ENCODE assay signal across 33 mouse cellular contexts in the genomic region with DNA sequence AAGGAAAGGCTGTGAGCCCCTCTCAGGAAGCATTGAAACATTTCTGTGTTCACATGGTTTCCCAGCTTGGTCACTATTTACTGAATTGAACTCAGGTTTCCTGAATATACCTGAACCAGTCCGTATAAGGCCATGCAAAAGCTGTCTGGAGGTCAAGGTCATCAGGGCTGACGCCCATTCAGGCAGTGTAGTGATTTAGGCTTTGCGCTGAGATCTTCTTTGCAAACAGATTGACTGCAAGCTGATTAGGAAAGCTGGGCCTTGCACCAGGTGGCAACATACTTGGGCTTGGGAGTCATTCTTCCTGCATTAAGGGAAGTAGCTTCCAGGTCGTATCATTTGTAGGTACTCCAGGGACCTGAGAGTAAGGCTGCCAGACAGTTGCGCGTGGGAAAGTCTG. TPM values are rescaled to one million over a fixed set of nuclear protein-coding genes. Genes with fewer than 3 reads are reported as not detected.
DNase-seq lines count a peak whose midpoint lies in the region; ATAC-seq and TF ChIP-seq lines count a peak whose summit lies in the region.
"Had no signal": no experiment of that assay in that cellular context is flagged by ENCODE, and none has a peak within 500 bp of the region (broad histone marks: within the 10 kb centered on the region; RNA-seq: fewer than 3 reads in every experiment).

No protein-coding gene starts in this region.

- intact Hi-C loops in heart, postnatal 36 days (cut with DNase I): no loop called here

- H3K27ac ChIP-seq in heart, embryonic 14.5 days (replicated peaks in 1 of 2; ENCODE audit: control insufficient read depth in 1 of 2, insufficient read depth in 1 of 2, low read depth in 2 of 2, low read length in 2 of 2): peak overlapping the region; percentile 0 to 26; a peak in 2 of 4 replicates
- 0 out of 2 replicates have a peak overlapping the region, but pooled peaks have one; percentile 50 for H3K27ac ChIP-seq in kidney, postnatal 0 days
- H3K27ac ChIP-seq in kidney, adult 2 months (ENCODE audit: insufficient read depth, low read depth, low read length): no peak overlapping the region
- H3K27ac ChIP-seq: embryonic facial prominence, embryonic 13.5 days; gastrocnemius, adult 2 months; hindbrain, embryonic 10.5 days; hindbrain, embryonic 15.5 days; midbrain, embryonic 12.5 days; neural tube, embryonic 12.5 days had no signal

- no peak overlapping the region for H3K4me3 ChIP-seq in heart, embryonic 14.5 days (ENCODE audit: control insufficient read depth in 1 of 2, insufficient read depth in 1 of 2, low read depth in 1 of 2, low read length in 2 of 2)
- H3K4me3 ChIP-seq in kidney, postnatal 0 days (replicated peaks; ENCODE audit: low read depth, low read length): no peak overlapping the region
- H3K4me3 ChIP-seq in kidney, adult 2 months (ENCODE audit: insufficient read depth, low read depth, low read length): no peak overlapping the region
- H3K4me3 ChIP-seq: embryonic facial prominence, embryonic 13.5 days; erythroblast, embryonic 14.5 days; gastrocnemius, adult 2 months; hindbrain, embryonic 10.5 days; hindbrain, embryonic 15.5 days; liver, embryonic 13.5 days; megakaryocyte, embryonic 14.5 days; midbrain, embryonic 12.5 days; myocyte; neural tube, embryonic 12.5 days had no signal

- H3K4me1 ChIP-seq in heart, embryonic 14.5 days (ENCODE audit: control insufficient read depth in 2 of 2, insufficient read depth in 2 of 2, low read length in 2 of 2): peaks cover 35 to 77% of the 10 kb centered on the region in 2 experiments
- H3K4me1 ChIP-seq in kidney, postnatal 0 days (replicated peaks; ENCODE audit: insufficient read depth, low read length): peaks cover 18% of the 10 kb centered on the region
- no peaks in the 10 kb centered on the region for H3K4me1 ChIP-seq in kidney, adult 2 months (ENCODE audit: control insufficient read depth, insufficient read depth, low read length)
- H3K4me1 ChIP-seq: hindbrain, embryonic 10.5 days; hindbrain, embryonic 15.5 days; megakaryocyte, embryonic 14.5 days; midbrain, embryonic 12.5 days; neural tube, embryonic 12.5 days had no signal

- no peak overlapping the region for H3K9ac ChIP-seq in heart, embryonic 14.5 days (ENCODE audit: low read length)
- no peak overlapping the region for H3K9ac ChIP-seq in kidney, postnatal 0 days (ENCODE audit: low read depth, low read length)
- H3K9ac ChIP-seq: embryonic facial prominence, embryonic 13.5 days; hindbrain, embryonic 15.5 days; liver, embryonic 13.5 days; midbrain, embryonic 12.5 days; neural tube, embryonic 12.5 days had no signal

- no peak overlapping the region for H3K4me2 ChIP-seq in heart, embryonic 14.5 days (ENCODE audit: low read length)
- H3K4me2 ChIP-seq in kidney, postnatal 0 days (ENCODE audit: low read length): no peak overlapping the region
- H3K4me2 ChIP-seq: embryonic facial prominence, embryonic 13.5 days; hindbrain, embryonic 15.5 days; liver, embryonic 13.5 days; midbrain, embryonic 12.5 days; neural tube, embryonic 12.5 days had no signal

- no peak for ATAC-seq in heart, embryonic 14.5 days (ENCODE audit: insufficient number of reproducible peaks, insufficient read depth, low FRiP score, low read depth)
- ATAC-seq in kidney, postnatal 0 days (replicated peaks; ENCODE audit: low FRiP score, low read depth): no peak
- ATAC-seq: forebrain, embryonic 16.5 days; inflammation-experienced regulatory T-cells, adult 6 months; lung, postnatal 0 days had no signal

- 75% methylated on average over 6 of the region's 6 CpGs for WGBS in heart, embryonic 14.5 days
- 82% methylated on average over 6 of the region's 6 CpGs for WGBS in kidney, postnatal 0 days
- WGBS in kidney, adult 2 months: 91% methylated on average over 6 of the region's 6 CpGs

- H3K27me3 ChIP-seq in heart, embryonic 14.5 days (ENCODE audit: control insufficient read depth, insufficient read depth, low read length): no peaks in the 10 kb centered on the region
- no peaks in the 10 kb centered on the region for H3K27me3 ChIP-seq in kidney, postnatal 0 days (ENCODE audit: insufficient read depth, low read length)
- H3K27me3 ChIP-seq in kidney, adult 2 months (replicated peaks; ENCODE audit: control insufficient read depth, insufficient read depth, low read length): no peaks in the 10 kb centered on the region
- H3K27me3 ChIP-seq: CH12.LX; embryonic facial prominence, embryonic 13.5 days; hindbrain, embryonic 15.5 days; liver, embryonic 13.5 days; midbrain, embryonic 12.5 days; neural tube, embryonic 12.5 days had no signal

- no peak for TF ChIP-seq POLR2A in kidney, adult 2 months (IDR thresholded peaks at IDR 0.05; ENCODE audit: low read depth, low read length)

- no peak for TF ChIP-seq CTCF in kidney, postnatal 0 days (IDR thresholded peaks at IDR 0.05; ENCODE audit: low read depth)
- no peak for TF ChIP-seq CTCF in kidney, adult 2 months (conservative IDR thresholded peaks at IDR 0.05; ENCODE audit: insufficient read depth, insufficient read length, low read depth, low read length)

- DNase-seq in heart, adult 11 months: peak; percentile 85
- DNase-seq in heart, postnatal 36 days: no peak
- no peak for DNase-seq in heart, adult 18-20 months
- no peak for DNase-seq in kidney, postnatal 0 days (ENCODE audit: low spot score)
- no peak for DNase-seq in kidney, adult 2 months
- DNase-seq in cerebellum, adult 18-20 months: no peak
- no peak for DNase-seq in liver
- DNase-seq: adrenal gland, postnatal 25 days; cerebellum, adult 11-12 months; cerebellum, postnatal 10 days; gastrocnemius, adult 2 months; gastrocnemius, postnatal 36 days; kidney, adult 11 months; left cerebral cortex, postnatal 4 days; liver, embryonic 13.5 days; lung, adult 18-20 months; lung, postnatal 4 days; thymus, adult 2 months; thymus, postnatal 36 days had no signal

- 0 out of 2 replicates have a peak, but pooled peaks cover 4% of the 10 kb centered on the region for H3K36me3 ChIP-seq in heart, embryonic 14.5 days (ENCODE audit: control insufficient read depth, insufficient read depth, low read length)
- H3K36me3 ChIP-seq in kidney, postnatal 0 days (ENCODE audit: insufficient read depth, low read length): no peaks in the 10 kb centered on the region
- no peaks in the 10 kb centered on the region for H3K36me3 ChIP-seq in kidney, adult 2 months (ENCODE audit: control insufficient read depth, insufficient read depth, low read length)
- H3K36me3 ChIP-seq: embryonic facial prominence, embryonic 13.5 days; G1E; hindbrain, embryonic 10.5 days; hindbrain, embryonic 15.5 days; liver, embryonic 13.5 days; midbrain, embryonic 12.5 days; neural tube, embryonic 12.5 days had no signal

- no peaks in the 10 kb centered on the region for H3K9me3 ChIP-seq in heart, embryonic 14.5 days (ENCODE audit: control insufficient read depth, low read length)
- H3K9me3 ChIP-seq in kidney, postnatal 0 days (replicated peaks; ENCODE audit: low read length): no peaks in the 10 kb centered on the region
- H3K9me3 ChIP-seq: embryonic facial prominence, embryonic 13.5 days; G1E; hindbrain, embryonic 10.5 days; hindbrain, embryonic 15.5 days; liver, embryonic 13.5 days; midbrain, embryonic 12.5 days; neural tube, embryonic 12.5 days had no signal

RNA-seq across cellular contexts. Expression of a gene that starts 25.0 kb away (rescaled TPM):
- total RNA-seq in heart, postnatal 36 days (2021): 1,000 to 10,000 TPM; 1,415 to 1,925 TPM
- polyA plus RNA-seq in heart, embryonic 14.5 days (2014; fragmentation: Nextera tagmentation; extraction: Ambion mirVana): 358 and 365 TPM in 2 replicates
- total RNA-seq in heart, adult 18-20 months (2021): 1,000 to 10,000 TPM; 1,612 to 1,845 TPM
- polyA plus RNA-seq in kidney, postnatal 0 days (2015; fragmentation: Nextera tagmentation; extraction: Ambion mirVana): 135 and 145 TPM in 2 replicates
- polyA plus RNA-seq in kidney, adult 2 months (2012; rRNA removed): 45.3 and 48.1 TPM in 2 replicates
- polyA plus RNA-seq: erythroblast, embryonic 14.5 days; G1E had no signal
